Mouse (Mus musculus) liver, embryonic 15.5 days (tissue): ENCODE measurements around the gene Myo1b. TPM values are rescaled to one million over a fixed set of nuclear protein-coding genes. Genes with fewer than 3 reads are reported as not detected.

Experiments used
- ATAC-seq: fragments of 200-750 bp; cut with Nextera tagmentation; 2 replicates; pipeline ENCODE4 v1.8.0; 2017; ENCODE audit warnings: moderate number of reproducible peaks, mild to moderate bottlenecking, moderate library complexity; ENCODE audit not compliant: insufficient read depth
- H3K27ac ChIP-seq: fragments of 300-500 bp; sonication (generic); replicated peaks from 2 replicates; pipeline ENCODE4 v1.5.1; 2015; ENCODE audit warnings: mild to moderate bottlenecking, inconsistent platforms
- H3K27me3 ChIP-seq: fragments of 300-500 bp; sonication (generic); 2 replicates; pipeline ENCODE4 v1.6.1; 2015; ENCODE audit warnings: mild to moderate bottlenecking, inconsistent platforms
- H3K36me3 ChIP-seq: fragments of 300-500 bp; sonication (generic); replicated peaks from 2 replicates; pipeline ENCODE4 v1.6.1; 2015; ENCODE audit warnings: moderate library complexity, mild to moderate bottlenecking, inconsistent platforms
- H3K4me1 ChIP-seq: fragments of 300-500 bp; sonication (generic); replicated peaks from 2 replicates; pipeline ENCODE4 v1.6.1; 2015; ENCODE audit warnings: inconsistent platforms
- H3K4me2 ChIP-seq: fragments of 300-500 bp; sonication (generic); 2 replicates; pipeline ENCODE4 v1.6.1; 2015; ENCODE audit warnings: moderate library complexity, mild to moderate bottlenecking, inconsistent platforms
- H3K4me3 ChIP-seq: fragments of 300-500 bp; sonication (generic); replicated peaks from 2 replicates; pipeline ENCODE4 v1.5.1; 2015; ENCODE audit warnings: mild to moderate bottlenecking, inconsistent platforms
- H3K9ac ChIP-seq: fragments of 300-500 bp; sonication (generic); 2 replicates; pipeline ENCODE4 v1.6.1; 2015; ENCODE audit warnings: moderate library complexity, mild to moderate bottlenecking, inconsistent platforms
- H3K9me3 ChIP-seq: fragments of 300-500 bp; sonication (generic); replicated peaks from 2 replicates; pipeline ENCODE4 v1.6.1; 2016; ENCODE audit warnings: inconsistent platforms
- WGBS: fragments of 180-500 bp; shearing (Covaris S2); methylation state at CpG from one replicate; pipeline ENCODE4 v1.1.7; 2015; ENCODE audit warnings: mixed read lengths; ENCODE audit not compliant: insufficient replicate concordance; 5-methylcytosine and 5-hydroxymethylcytosine counted together
- polyA plus RNA-seq: library from polyadenylated mRNA; unstranded; fragments of >200 nt; fragmentation: Nextera tagmentation; extraction: Ambion mirVana; gene quantifications from 2 replicates; pipeline ENCODE4 v1.2.1, GENCODE M21; 2015

Myo1b gene
- polyA plus RNA-seq, 1 experiment from 2014 or later, result 8.1 TPM

DNA sequence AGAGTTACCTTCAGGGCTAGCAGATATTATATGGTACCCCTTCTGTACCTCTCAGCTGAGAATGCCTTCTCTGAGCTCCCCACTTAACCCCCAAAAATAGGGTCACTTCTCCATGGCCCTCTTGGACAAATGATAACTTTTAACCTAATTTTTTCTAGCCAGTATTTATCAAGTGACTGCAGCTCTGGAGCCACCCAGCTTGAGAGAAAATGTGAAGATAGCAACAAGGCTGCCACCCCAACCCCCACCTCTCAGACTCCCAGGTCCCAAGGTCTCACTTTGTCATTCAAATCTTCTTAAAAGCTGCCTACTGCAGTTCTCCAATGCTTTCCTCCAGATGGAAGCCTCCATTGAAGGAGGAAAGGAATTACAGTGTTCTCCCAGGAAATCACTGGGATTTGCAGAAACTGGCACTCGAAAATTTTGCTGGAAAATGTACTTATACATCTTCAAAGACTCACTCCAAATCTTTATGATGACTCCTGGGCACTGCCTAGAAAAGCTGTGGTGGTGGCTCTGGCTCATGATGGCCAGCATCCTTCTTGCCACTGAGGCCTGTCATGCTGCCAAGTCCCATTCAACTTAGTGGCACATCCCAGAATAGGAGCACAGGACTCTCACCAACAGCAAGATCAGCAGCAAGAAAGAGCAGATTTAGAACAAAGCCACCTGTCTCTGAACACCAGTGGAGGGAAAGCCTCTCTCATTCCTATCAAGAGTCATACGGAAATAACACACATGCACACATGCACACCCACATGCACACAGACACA lies 70.4 kb downstream of the Myo1b start:
- WGBS, result 58% methylated on average over 2 of the region's 2 CpGs
- no peaks in the 10 kb centered on the region for H3K9me3 ChIP-seq
- no peak overlapping the region for H3K4me2 ChIP-seq
- no peak overlapping the region for H3K9ac ChIP-seq
- no peaks in the 10 kb centered on the region; the same call in 1 of the 2 replicates for H3K4me1 ChIP-seq
- ATAC-seq, result no peak
- H3K27ac ChIP-seq, result no peak overlapping the region
- H3K4me3 ChIP-seq, result no peak overlapping the region
- H3K27me3 ChIP-seq, result no peaks in the 10 kb centered on the region
- H3K36me3 ChIP-seq, result no peaks in the 10 kb centered on the region

DNA sequence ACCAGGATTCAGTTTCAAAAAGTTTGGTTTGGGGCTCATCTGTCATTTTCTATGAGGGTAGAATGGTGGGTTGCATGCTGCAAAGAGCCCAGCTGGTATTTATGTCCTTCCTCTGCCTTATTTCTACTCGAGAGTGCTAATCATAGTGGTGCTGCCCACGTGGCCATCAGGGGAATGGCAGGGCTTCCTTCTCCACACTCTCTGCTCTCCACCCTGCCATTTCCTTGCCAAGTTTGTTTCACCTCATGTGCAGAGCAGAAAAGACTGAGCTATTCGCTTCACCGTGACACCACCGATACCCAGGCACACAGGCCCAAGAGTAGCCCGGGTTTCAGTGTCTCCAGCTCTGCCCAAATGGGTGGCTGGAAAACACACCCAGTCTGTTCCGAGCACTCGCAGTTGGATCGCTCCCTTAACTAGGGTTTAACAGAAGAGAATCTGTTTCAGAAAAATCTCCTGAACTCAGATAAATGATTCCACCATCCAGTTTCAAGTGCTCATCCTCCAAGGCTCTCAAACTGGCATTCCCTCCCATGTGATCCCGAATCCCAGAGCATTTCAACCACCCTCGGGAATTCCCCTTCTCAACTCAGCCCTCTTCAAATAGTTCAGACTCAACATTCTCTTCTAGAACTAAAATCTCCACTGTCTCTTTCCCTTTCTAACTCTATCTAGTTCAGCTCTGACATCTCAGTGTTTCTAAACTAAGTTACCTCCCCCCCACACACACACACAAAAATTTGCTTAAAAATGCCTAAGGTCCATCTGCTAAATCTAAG lies 77.8 kb downstream of the Myo1b start:
- H3K4me3 ChIP-seq, result no peak overlapping the region
- no peaks in the 10 kb centered on the region for H3K9me3 ChIP-seq
- no peaks in the 10 kb centered on the region for H3K27me3 ChIP-seq
- ATAC-seq, result no peak
- H3K4me2 ChIP-seq, result no peak overlapping the region
- no peaks in the 10 kb centered on the region for H3K36me3 ChIP-seq
- H3K4me1 ChIP-seq, result no peaks in the 10 kb centered on the region; the same call in 1 of the 2 replicates
- WGBS, result 67% methylated on average over 11 of the region's 11 CpGs
- no peak overlapping the region for H3K27ac ChIP-seq
- no peak overlapping the region for H3K9ac ChIP-seq

DNA sequence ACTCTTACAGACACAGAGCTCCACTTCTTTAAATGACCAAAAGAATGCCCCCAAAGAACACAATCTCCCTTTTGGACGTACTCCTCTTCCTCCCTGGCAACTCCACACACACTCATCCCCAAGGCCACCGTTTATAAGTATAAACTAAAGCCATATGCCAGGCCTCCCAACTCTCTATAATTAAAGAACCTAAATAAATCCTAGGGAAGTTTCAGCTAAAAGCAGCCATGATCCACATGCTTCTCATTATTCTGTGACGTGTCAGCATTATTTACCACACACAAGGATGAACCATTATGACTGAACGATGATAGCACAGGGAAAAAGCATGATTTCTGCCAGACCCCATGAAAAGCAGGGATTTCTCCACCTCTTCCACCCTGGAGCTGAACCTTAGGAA lies 78.6 kb downstream of the Myo1b start:
- 62% methylated on average over 4 of the region's 4 CpGs for WGBS
- Histone ChIP-seq H3K4me3 (no peak overlapping the region), H3K4me2 (no peak overlapping the region), H3K36me3 (no peaks in the 10 kb centered on the region), H3K4me1 (no peaks in the 10 kb centered on the region; the same call in 1 of the 2 replicates), H3K27me3 (no peaks in the 10 kb centered on the region), H3K27ac (no peak overlapping the region), H3K9me3 (no peaks in the 10 kb centered on the region), H3K9ac (no peak overlapping the region)
- ATAC-seq, result no peak

DNA sequence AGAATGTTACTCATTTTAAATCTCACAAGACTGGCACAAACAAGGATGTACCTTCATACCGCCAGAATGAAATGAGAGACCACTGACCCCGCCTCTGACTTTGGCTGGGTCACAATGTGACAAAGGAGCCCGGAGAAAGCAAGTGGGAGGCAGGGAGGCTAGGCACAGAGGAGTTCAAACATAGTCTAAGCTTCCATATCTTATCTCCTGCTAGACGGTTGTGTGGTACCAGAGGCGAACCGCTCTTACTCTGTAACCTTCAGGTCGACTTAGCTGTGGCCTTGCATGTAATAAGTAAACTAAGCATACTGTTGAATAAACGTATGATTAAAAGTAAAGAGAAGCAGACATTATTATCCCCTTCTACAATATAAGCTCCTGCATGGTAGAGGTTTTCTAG lies 80.1 kb downstream of the Myo1b start:
- no peak overlapping the region for H3K27ac ChIP-seq
- no peaks in the 10 kb centered on the region for H3K27me3 ChIP-seq
- no peak for ATAC-seq
- no peak overlapping the region for H3K4me3 ChIP-seq
- no peak overlapping the region for H3K9ac ChIP-seq
- WGBS, result 52% methylated on average over 8 of the region's 8 CpGs
- H3K36me3 ChIP-seq, result no peaks in the 10 kb centered on the region
- no peaks in the 10 kb centered on the region for H3K9me3 ChIP-seq
- H3K4me2 ChIP-seq, result no peak overlapping the region
- no peaks in the 10 kb centered on the region; the same call in 1 of the 2 replicates for H3K4me1 ChIP-seq

DNA sequence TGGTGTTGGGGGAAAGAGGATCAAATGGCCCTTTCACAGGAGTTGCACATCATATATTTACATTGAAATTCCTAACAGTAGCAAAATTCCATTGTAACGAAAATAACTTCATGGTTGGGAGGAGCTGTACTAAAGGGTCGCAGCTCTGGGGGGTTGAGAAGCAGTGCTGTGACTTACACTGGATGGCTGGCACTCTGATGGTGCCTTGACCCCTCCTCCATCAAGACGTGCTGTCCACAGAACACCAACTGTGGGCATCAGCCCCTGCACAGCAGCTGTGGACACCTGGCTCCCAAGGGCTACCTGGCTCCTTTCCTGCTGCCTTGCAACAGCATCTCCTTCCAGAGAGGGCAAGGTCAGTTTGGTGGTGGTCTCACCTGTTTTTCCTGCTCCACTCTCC lies 81.8 kb downstream of the Myo1b start:
- Histone ChIP-seq H3K27ac (no peak overlapping the region), H3K36me3 (no peaks in the 10 kb centered on the region), H3K9me3 (no peaks in the 10 kb centered on the region), H3K27me3 (no peaks in the 10 kb centered on the region), H3K4me2 (no peak overlapping the region), H3K4me1 (no peaks in the 10 kb centered on the region), H3K4me3 (no peak overlapping the region), H3K9ac (no peak overlapping the region)
- WGBS, result 64% methylated on average over 3 of the region's 3 CpGs
- ATAC-seq, result no peak

DNA sequence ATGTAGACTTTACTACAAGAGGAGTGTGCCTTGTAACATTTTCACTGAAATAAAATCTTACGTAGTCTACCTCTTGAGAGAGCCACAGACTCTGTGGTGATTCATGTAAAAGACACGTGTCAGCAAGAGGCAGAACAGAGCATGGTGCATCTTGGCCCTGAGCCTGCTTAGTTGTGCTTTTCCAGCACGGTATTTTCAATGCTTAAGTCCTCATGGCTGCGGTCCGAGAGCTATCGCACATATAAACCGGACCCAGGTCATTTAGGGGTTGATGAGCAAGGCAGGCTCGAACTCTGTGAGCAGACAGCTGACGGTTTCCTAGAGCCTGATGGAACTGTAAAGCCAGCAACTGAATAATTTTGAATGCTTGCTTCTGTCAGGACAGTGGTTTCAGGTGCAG lies 86.5 kb downstream of the Myo1b start:
- Histone ChIP-seq H3K27ac (no peak overlapping the region), H3K4me1 (no peaks in the 10 kb centered on the region), H3K9me3 (no peaks in the 10 kb centered on the region), H3K36me3 (no peaks in the 10 kb centered on the region), H3K27me3 (no peaks in the 10 kb centered on the region), H3K9ac (no peak overlapping the region), H3K4me3 (no peak overlapping the region), H3K4me2 (no peak overlapping the region)
- 69% methylated on average over 9 of the region's 9 CpGs for WGBS
- ATAC-seq, result no peak

DNA sequence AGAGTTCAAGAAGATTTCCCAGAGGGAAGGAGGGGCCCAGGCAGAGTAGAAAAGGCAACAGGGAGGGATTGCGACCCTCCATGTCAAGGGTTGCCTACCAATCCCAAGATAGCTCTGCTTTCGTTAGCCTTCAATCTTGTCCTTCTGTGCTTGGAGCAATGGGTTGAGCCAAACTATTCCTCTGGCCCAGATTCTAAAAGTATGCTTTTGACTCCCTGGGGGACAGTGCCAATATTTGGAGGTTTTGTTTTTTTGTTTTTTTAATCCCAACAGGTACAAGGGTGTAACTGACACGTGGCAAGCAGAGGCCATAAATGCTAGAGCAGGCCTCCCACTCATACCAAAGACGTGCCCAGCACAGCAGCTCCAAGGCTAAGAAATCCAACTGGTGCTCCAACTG lies 93.3 kb downstream of the Myo1b start:
- no peak overlapping the region for H3K4me3 ChIP-seq
- no peak overlapping the region for H3K4me2 ChIP-seq
- no peak overlapping the region for H3K9ac ChIP-seq
- no peak for ATAC-seq
- no peaks in the 10 kb centered on the region for H3K4me1 ChIP-seq
- H3K36me3 ChIP-seq, result no peaks in the 10 kb centered on the region
- H3K27ac ChIP-seq, result no peak overlapping the region
- no peaks in the 10 kb centered on the region for H3K9me3 ChIP-seq
- no peaks in the 10 kb centered on the region for H3K27me3 ChIP-seq
- 65% methylated on average over 4 of the region's 4 CpGs for WGBS

DNA sequence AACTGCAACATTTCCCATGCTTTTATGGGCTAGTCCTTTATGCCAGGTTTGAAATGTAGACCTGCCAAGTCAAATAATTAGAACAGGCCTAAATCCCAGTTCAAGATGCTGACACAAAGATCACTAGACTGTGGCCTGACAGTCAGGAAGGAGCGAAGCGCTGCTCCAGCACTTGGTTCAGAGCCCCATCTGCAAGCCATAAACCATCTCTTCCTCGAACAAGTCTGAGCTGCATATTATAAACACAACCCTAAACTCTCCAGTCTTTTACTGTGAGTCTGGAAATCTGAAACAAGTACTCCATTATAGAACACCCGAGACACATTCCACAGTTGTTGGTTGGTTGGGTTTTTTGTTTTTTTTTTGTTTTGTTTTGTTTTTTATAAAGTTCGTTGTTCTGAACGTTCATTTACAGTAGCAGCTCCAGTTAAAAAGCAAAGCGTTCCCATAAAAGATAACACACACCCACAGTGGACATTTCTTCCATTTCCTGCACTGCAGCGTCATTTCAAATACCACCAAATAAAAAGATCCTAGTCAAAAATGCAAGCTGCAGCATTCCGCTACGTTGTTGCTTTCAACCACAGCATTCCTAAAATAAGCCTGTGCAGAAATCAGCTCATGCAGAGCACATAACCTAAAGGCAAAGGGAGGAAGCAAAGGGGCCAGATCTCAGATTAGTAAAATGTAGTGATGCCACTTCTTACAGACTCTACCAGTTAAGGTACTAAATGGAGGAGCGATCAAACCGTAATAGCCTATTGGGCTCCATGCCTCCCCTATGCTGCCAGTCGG lies 94.0 kb downstream of the Myo1b start:
- no peak overlapping the region for H3K4me2 ChIP-seq
- no peaks in the 10 kb centered on the region for H3K27me3 ChIP-seq
- no peak overlapping the region for H3K9ac ChIP-seq
- ATAC-seq, result no peak
- H3K4me3 ChIP-seq, result no peak overlapping the region
- 67% methylated on average over 13 of the region's 13 CpGs for WGBS
- H3K9me3 ChIP-seq, result no peaks in the 10 kb centered on the region
- H3K4me1 ChIP-seq, result no peaks in the 10 kb centered on the region
- no peaks in the 10 kb centered on the region for H3K36me3 ChIP-seq
- H3K27ac ChIP-seq, result no peak overlapping the region

DNA sequence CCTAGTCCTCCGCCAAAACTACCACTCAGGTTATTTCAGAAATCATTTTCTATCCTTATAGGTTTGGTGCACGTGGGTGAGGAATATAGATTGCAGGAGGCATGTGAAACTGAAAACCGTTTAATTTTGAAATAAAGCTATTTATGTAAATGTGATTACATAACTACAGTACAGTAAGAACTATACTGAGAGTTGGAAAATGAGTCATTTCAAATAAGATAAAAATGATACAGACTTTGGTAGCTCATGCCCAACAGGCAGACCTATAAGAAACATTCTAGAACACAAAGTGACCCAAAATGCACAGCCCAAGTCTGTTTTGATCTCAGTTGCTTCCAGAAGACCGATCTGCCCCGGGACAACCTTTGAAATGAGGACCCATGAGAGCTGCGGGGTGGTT lies 95.4 kb downstream of the Myo1b start:
- Histone ChIP-seq H3K4me3 (no peak overlapping the region), H3K9me3 (no peaks in the 10 kb centered on the region), H3K27ac (no peak overlapping the region), H3K9ac (no peak overlapping the region), H3K4me2 (no peak overlapping the region), H3K27me3 (no peaks in the 10 kb centered on the region), H3K36me3 (no peaks in the 10 kb centered on the region), H3K4me1 (no peaks in the 10 kb centered on the region)
- WGBS, result 66% methylated on average over 6 of the region's 6 CpGs
- ATAC-seq, result no peak

DNA sequence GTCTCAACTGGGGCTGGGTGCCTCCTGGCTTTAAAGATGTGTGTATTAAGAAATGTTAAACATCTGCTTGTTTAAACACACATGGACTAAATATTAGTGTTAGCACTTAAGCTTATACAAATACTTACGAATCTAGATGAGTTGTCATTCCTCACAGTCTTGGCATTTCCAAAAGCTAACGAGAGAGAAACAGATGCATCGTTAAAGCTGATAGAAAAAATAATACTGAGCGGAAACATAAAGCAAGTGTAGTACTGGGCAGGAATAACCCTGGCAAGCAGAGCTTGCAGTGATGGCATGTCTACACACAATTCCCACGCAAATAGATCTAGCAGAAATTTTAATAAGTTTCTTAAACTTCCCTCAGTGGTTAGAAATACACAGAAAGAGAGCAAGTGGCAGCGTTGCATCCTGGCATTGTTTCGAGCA lies 95.8 kb downstream of the Myo1b start:
- Histone ChIP-seq H3K36me3 (no peaks in the 10 kb centered on the region), H3K27me3 (no peaks in the 10 kb centered on the region), H3K4me3 (no peak overlapping the region), H3K9ac (no peak overlapping the region), H3K4me2 (no peak overlapping the region), H3K27ac (no peak overlapping the region), H3K4me1 (no peaks in the 10 kb centered on the region), H3K9me3 (no peaks in the 10 kb centered on the region)
- WGBS, result 64% methylated on average over 7 of the region's 7 CpGs
- no peak for ATAC-seq

DNA sequence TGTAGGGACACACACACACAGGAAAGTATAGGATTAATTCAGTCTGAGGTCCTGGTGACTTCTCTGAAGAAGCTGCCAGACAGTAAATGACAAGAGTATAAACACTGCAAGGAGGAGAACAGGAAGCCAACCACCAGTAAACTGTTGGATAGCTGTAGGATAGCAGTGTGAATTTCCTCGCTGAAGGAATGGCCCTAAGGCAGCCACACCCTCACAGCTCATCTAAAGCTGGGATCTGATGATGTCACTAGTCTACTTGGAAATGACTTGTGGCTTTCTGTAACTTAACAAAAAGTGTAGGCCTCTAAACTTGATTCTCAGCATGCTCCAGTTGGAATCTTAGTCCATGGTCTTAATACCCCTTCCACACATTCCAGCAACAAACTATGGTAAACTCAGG lies 100.2 kb downstream of the Myo1b start:
- H3K36me3 ChIP-seq, result no peaks in the 10 kb centered on the region
- no peak overlapping the region for H3K27ac ChIP-seq
- no peaks in the 10 kb centered on the region for H3K4me1 ChIP-seq
- no peak overlapping the region for H3K4me3 ChIP-seq
- H3K4me2 ChIP-seq, result no peak overlapping the region
- H3K9ac ChIP-seq, result no peak overlapping the region
- H3K9me3 ChIP-seq, result no peaks in the 10 kb centered on the region
- no peak for ATAC-seq
- no peaks in the 10 kb centered on the region for H3K27me3 ChIP-seq
- WGBS, result 35% methylated on average over 1 of the region's 1 CpGs
